Mouse (Mus musculus) kidney, adult 8-10 months (tissue): ENCODE measurements at regions not wholly inside any gene's neighbourhood (a gene's known extent, or its start where the extent isn't known, plus 50 kb on each side); places are given as distances from the start of the nearest gene placed in this dataset.

Source experiments
- DNase-seq, 2 experiments: peaks; one replicate each; pipeline ENCODE4 v3.0.0; 2022

DNA sequence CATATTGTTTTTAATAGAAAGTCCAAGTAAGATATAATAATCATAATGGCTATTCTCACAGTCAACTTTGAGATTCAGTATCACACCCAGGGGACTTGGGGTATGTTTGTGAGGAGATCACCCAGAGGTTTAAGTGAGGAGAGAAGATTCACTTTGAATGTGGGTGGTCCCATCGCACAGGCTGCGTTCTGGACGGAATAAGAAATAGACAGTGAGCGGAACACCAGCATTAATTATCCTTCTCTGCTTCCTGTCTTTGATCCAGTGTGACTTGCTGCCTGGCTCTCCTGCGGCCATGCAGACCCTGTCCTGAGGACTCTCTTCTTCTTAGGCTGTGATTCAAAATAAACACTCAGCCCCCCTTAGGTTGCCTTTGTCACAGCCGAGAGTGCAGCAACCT is 60.6 kb upstream of the Kras start:
- DNase-seq, result no peak

DNA sequence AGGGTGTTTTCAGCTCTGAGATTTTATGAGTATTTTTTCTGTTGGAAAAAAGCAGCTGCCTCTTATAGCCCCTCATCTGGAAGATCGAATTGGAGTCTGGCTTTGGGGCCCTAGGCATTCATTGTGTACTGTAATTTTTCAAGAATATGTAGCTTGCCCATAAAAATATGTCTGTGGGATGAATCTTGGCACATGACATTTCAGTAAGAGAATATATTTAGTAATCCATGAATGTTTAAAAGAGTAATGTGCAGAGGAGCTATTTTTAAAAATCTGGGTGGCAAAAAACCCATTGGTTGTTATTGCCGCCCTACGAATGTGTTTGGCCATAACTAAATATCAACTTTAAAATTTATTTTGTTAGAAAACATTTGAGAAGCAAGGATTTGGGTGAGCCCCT is 59.0 kb upstream of the Kras start:
- no peak for DNase-seq

- no peak for DNase-seq
These were observed 57.2 kb upstream of the Kras start for GRCm38 (mm10) chr6:145307237-145307636.

- no peak for DNase-seq
These were observed 56.5 kb upstream of the Kras start for GRCm38 (mm10) chr6:145306331-145307124.

DNA sequence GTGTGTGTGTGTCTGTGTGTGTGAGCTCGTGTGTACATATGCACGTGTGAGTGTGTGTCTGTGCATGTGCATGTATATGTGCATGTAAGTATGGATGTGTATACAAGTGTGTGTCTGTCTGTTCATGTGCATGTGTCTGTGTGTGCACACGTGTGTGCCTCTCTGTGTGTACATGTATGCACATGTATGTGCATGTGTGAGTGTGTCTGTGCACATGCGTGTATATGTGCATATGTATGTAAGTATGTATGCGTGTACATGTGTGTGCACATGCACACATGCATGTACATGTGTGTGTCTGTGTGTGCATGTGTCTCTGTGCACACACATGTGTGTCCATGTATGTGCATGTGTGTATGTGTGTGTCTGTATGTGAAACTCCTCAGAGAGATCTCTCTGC is 55.6 kb upstream of the Kras start:
- no peak for DNase-seq

GRCm38 (mm10) chr6:145303641-145304070 is 53.6 kb upstream of the Kras start:
- peak; percentile 31 to 50 for DNase-seq

DNA sequence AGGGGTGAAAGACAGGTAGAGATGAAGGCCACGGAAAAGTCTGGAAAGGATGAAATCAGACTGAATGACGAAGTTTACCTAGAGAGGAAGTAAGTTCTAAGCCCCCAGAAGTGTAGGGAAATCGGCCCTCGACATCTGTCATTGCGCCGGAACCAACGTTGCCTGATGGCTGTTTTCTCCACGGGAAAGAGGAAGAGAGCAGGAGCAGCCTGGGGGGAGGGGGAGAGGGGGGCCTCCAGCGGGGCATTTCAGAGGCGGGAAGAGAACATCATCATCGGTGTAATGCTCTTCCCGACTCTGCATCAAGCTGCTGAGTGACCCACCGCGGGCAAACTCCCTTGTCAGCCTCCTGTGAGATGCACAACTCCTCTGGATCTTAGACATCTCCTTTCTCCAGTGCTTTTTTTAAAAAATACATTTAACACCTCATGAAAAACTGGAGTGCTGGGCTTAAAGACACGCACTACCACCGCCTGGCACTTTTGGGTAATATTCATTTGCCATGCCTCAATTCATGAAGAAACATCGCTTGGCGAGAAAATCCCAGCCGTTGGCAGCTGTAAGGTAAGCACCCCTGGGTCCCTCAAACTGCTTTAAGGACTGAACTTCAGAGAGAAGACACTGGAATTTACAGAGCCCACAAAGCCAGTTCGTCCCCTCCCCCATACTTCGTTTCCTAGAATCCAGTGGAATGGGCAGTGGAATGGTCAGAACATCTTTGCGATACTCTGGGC is 53.0 kb upstream of the Kras start:
- no peak for DNase-seq

GRCm38 (mm10) chr6:145302105-145302504 is 52.1 kb upstream of the Kras start:
- no peak for DNase-seq

GRCm38 (mm10) chr6:145300266-145300858 is 50.3 kb upstream of the Kras start:
- DNase-seq, result no peak
